Mouse (Mus musculus): ENCODE results near the gene Tac2.

Gene Tac2

GRCm38 (mm10) chr10:127721671-127722418 lies 2.4 kb upstream of the Tac2 start:
- DNase-seq (ENCODE audit: low read depth, low spot score) = no peak

- no peak for DNase-seq (ENCODE audit: low read depth, low spot score)
Measured at GRCm38 (mm10) chr10:127725136-127725535, 858 bp downstream of the Tac2 start.

- no peak for DNase-seq (ENCODE audit: low read depth, low spot score)
Measured at GRCm38 (mm10) chr10:127728437-127728836, 4.2 kb downstream of the Tac2 start.

GRCm38 (mm10) chr10:127730285-127730932 lies 6.1 kb downstream of the Tac2 start:
- DNase-seq (ENCODE audit: low read depth, low spot score) = no peak

GRCm38 (mm10) chr10:127730933-127731310 lies 6.6 kb downstream of the Tac2 start:
- DNase-seq (ENCODE audit: low read depth, low spot score) = no peak

- DNase-seq (ENCODE audit: low read depth, low spot score) = no peak
Measured at GRCm38 (mm10) chr10:127731397-127731796, 7.1 kb downstream of the Tac2 start.

- no peak for DNase-seq (ENCODE audit: low read depth, low spot score)
Measured at GRCm38 (mm10) chr10:127734434-127734833, 10.2 kb downstream of the Tac2 start.

GRCm38 (mm10) chr10:127736266-127736665 lies 12.0 kb downstream of the Tac2 start:
- peak; percentile 22 for DNase-seq (ENCODE audit: low read depth, low spot score)

- peak; percentile 62 for DNase-seq (ENCODE audit: low read depth, low spot score)
Measured at GRCm38 (mm10) chr10:127736916-127737315, 12.6 kb downstream of the Tac2 start.

- no peak for DNase-seq (ENCODE audit: low read depth, low spot score)
Measured at GRCm38 (mm10) chr10:127737552-127737951, 13.3 kb downstream of the Tac2 start.

- peak; percentile 71 for DNase-seq (ENCODE audit: low read depth, low spot score)
Measured at GRCm38 (mm10) chr10:127738151-127738882, 14.0 kb downstream of the Tac2 start.

- DNase-seq (ENCODE audit: low read depth, low spot score) = peak; percentile 84
Measured at GRCm38 (mm10) chr10:127739083-127739660, 14.9 kb downstream of the Tac2 start, which contains the start of gene Zbtb39. Gene Zbtb39 (plus strand): TSS chr10:127739538.

GRCm38 (mm10) chr10:127739661-127740161 lies 15.4 kb downstream of the Tac2 start:
- peak; percentile 52 for DNase-seq (ENCODE audit: low read depth, low spot score)

- DNase-seq (ENCODE audit: low read depth, low spot score) = peak; percentile 58
Measured at GRCm38 (mm10) chr10:127744661-127745060, 20.4 kb downstream of the Tac2 start.

- no peak for DNase-seq (ENCODE audit: low read depth, low spot score)
Measured at GRCm38 (mm10) chr10:127745886-127746285, 21.6 kb downstream of the Tac2 start.

- DNase-seq (ENCODE audit: low read depth, low spot score) = no peak
Measured at GRCm38 (mm10) chr10:127747254-127747653, 23.0 kb downstream of the Tac2 start.

GRCm38 (mm10) chr10:127748847-127749612 lies 24.8 kb downstream of the Tac2 start:
- no peak for DNase-seq (ENCODE audit: low read depth, low spot score)

- DNase-seq (ENCODE audit: low read depth, low spot score) = no peak
Measured at GRCm38 (mm10) chr10:127750136-127750777, 26.0 kb downstream of the Tac2 start.

- DNase-seq (ENCODE audit: low read depth, low spot score) = no peak
Measured at GRCm38 (mm10) chr10:127751548-127751947, 27.3 kb downstream of the Tac2 start, which contains the start of gene Gpr182. Gene Gpr182 (minus strand): TSS chr10:127751732.

GRCm38 (mm10) chr10:127754566-127755166 lies 30.4 kb downstream of the Tac2 start:
- DNase-seq (ENCODE audit: low read depth, low spot score) = no peak
